Mouse (Mus musculus) brown adipose tissue, adult 24 weeks (tissue): ENCODE measurements around the gene Pole2. TPM values are rescaled to one million over a fixed set of nuclear protein-coding genes. Genes with fewer than 3 reads are reported as not detected.
A peak's percentile ranks its signal among the peaks of the same experiment; 100 is the strongest.

Experiments used
- H3K27ac ChIP-seq: fragments of 200-500 bp; replicated peaks from 2 replicates; pipeline ENCODE4 v1.5.1; 2012; ENCODE audit warnings: low read depth, mild to moderate bottlenecking, low read length
- H3K4me1 ChIP-seq: fragments of 200-500 bp; 2 replicates; pipeline ENCODE4 v1.6.1; 2012; ENCODE audit warnings: low read length, mixed read lengths; ENCODE audit not compliant: control insufficient read depth, insufficient read depth, insufficient read length
- H3K4me3 ChIP-seq: fragments of 200-500 bp; 2 replicates; pipeline ENCODE4 v1.5.1; 2012; ENCODE audit warnings: low read depth, mild to moderate bottlenecking, low read length, moderate library complexity; ENCODE audit not compliant: insufficient read depth
- polyA plus RNA-seq: library from polyadenylated mRNA; stranded (reverse); fragments of >200 nt; gene quantifications from 2 replicates; pipeline ENCODE4 v1.2.4, GENCODE M21; 2012; ENCODE audit not compliant: missing spikeins, insufficient read depth, insufficient read length

Gene Pole2
- not detected in 2 replicates for polyA plus RNA-seq

- peak within 1 kb of the TSS; percentile 50 for H3K27ac ChIP-seq
- no peaks in the 10 kb centered on the region for H3K4me1 ChIP-seq
- peak within 1 kb of the TSS; percentile 75 for H3K4me3 ChIP-seq
Measured at GRCm38 (mm10) chr12:69227776-69228466, at the start of gene Pole2. Gene Pole2, minus strand, starts transcription at chr12:69228195.

GRCm38 (mm10) chr12:69268956-69269355 lies 41.0 kb upstream of the Pole2 start:
- Histone ChIP-seq H3K27ac (no peak overlapping the region), H3K4me1 (no peaks in the 10 kb centered on the region), H3K4me3 (no peak overlapping the region)

GRCm38 (mm10) chr12:69267956-69268632 lies 40.1 kb upstream of the Pole2 start:
- no peak overlapping the region for H3K4me3 ChIP-seq
- H3K27ac ChIP-seq = no peak overlapping the region
- H3K4me1 ChIP-seq = no peaks in the 10 kb centered on the region

- Histone ChIP-seq H3K4me3 (no peak overlapping the region), H3K27ac (no peak overlapping the region), H3K4me1 (no peaks in the 10 kb centered on the region)
Measured at GRCm38 (mm10) chr12:69265031-69265430, 37.0 kb upstream of the Pole2 start.

GRCm38 (mm10) chr12:69262251-69262650 lies 34.3 kb upstream of the Pole2 start:
- H3K4me3 ChIP-seq = no peak overlapping the region
- no peaks in the 10 kb centered on the region for H3K4me1 ChIP-seq
- H3K27ac ChIP-seq = no peak overlapping the region

GRCm38 (mm10) chr12:69257836-69258235 lies 29.8 kb upstream of the Pole2 start:
- Histone ChIP-seq H3K4me3 (no peak overlapping the region), H3K4me1 (no peaks in the 10 kb centered on the region), H3K27ac (no peak overlapping the region)

GRCm38 (mm10) chr12:69253806-69254205 lies 25.8 kb upstream of the Pole2 start:
- Histone ChIP-seq H3K4me1 (no peaks in the 10 kb centered on the region), H3K4me3 (no peak overlapping the region), H3K27ac (no peak overlapping the region)

GRCm38 (mm10) chr12:69250756-69251155 lies 22.8 kb upstream of the Pole2 start:
- no peak overlapping the region for H3K27ac ChIP-seq
- H3K4me1 ChIP-seq = no peaks in the 10 kb centered on the region
- H3K4me3 ChIP-seq = no peak overlapping the region

- Histone ChIP-seq H3K4me1 (no peaks in the 10 kb centered on the region), H3K4me3 (no peak overlapping the region), H3K27ac (no peak overlapping the region)
Measured at GRCm38 (mm10) chr12:69249766-69250165, 21.8 kb upstream of the Pole2 start.

GRCm38 (mm10) chr12:69241771-69242431 lies 13.9 kb upstream of the Pole2 start:
- Histone ChIP-seq H3K4me3 (peak overlapping the region; percentile 91), H3K27ac (peak overlapping the region; percentile 57; the same call in 1 of the 2 replicates), H3K4me1 (no peaks in the 10 kb centered on the region)

GRCm38 (mm10) chr12:69241405-69241770 lies 13.4 kb upstream of the Pole2 start:
- Histone ChIP-seq H3K27ac (no peak overlapping the region; the same call in 1 of the 2 replicates), H3K4me1 (no peaks in the 10 kb centered on the region), H3K4me3 (peak overlapping the region; percentile 91)

- no peaks in the 10 kb centered on the region for H3K4me1 ChIP-seq
- H3K4me3 ChIP-seq = peak within 1 kb of the TSS; percentile 91
- peak within 1 kb of the TSS; percentile 57 for H3K27ac ChIP-seq
Measured at GRCm38 (mm10) chr12:69240876-69241275, 12.9 kb upstream of the Pole2 start, which contains the start of gene Klhdc1. Gene Klhdc1, plus strand, starts transcription at chr12:69241176.

- H3K4me3 ChIP-seq = no peak overlapping the region
- H3K4me1 ChIP-seq = no peaks in the 10 kb centered on the region
- H3K27ac ChIP-seq = no peak overlapping the region
Measured at GRCm38 (mm10) chr12:69238284-69238683, 10.3 kb upstream of the Pole2 start.

- no peak overlapping the region for H3K4me3 ChIP-seq
- no peaks in the 10 kb centered on the region for H3K4me1 ChIP-seq
- H3K27ac ChIP-seq = no peak overlapping the region
Measured at GRCm38 (mm10) chr12:69235782-69236181, 7.8 kb upstream of the Pole2 start.

- no peak overlapping the region for H3K4me3 ChIP-seq
- no peak overlapping the region for H3K27ac ChIP-seq
- H3K4me1 ChIP-seq = no peaks in the 10 kb centered on the region
Measured at GRCm38 (mm10) chr12:69229251-69229650, 1.3 kb upstream of the Pole2 start.
